Mouse (Mus musculus) testis, adult 10 weeks (tissue): ENCODE measurements around the gene Krt78. TPM values are rescaled to one million over a fixed set of nuclear protein-coding genes. Genes with fewer than 3 reads are reported as not detected.

Source experiments
- polyA plus RNA-seq: library from polyadenylated mRNA; stranded (reverse); fragments of 350-450 nt; fragmentation: Illumina TruSeq; extraction: RNeasy Lipid Tissue Mini Kit (QIAGEN cat#74804); gene quantifications from one replicate; pipeline ENCODE4 v1.2.3, GENCODE M21; 2014; ENCODE audit warnings: low read depth, low replicate concordance

Krt78 gene
- not detected for polyA plus RNA-seq

DNA sequence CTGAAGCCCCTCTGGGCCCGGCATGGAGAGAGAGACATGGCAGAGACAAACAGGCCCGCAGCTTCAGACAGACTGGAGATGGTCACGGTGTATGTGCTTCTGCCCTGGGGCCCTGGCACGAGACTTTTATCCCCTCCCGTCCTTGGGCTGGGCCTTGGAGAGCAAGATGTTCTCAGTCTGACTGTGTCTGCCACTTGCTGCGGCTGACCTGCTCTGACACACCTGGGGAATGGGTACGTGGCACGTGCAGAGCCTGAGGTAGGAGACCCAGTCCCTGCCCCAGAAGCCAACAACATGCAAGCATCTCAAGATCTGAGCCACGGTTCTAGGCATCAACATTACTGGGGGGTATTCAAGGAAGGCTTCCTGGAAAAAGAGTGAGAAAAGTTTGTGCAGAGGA, at the start of gene Krt78:
TSS of gene Krt78 (minus strand) at position 101 of the 400 bp plus-strand sequence.

DNA sequence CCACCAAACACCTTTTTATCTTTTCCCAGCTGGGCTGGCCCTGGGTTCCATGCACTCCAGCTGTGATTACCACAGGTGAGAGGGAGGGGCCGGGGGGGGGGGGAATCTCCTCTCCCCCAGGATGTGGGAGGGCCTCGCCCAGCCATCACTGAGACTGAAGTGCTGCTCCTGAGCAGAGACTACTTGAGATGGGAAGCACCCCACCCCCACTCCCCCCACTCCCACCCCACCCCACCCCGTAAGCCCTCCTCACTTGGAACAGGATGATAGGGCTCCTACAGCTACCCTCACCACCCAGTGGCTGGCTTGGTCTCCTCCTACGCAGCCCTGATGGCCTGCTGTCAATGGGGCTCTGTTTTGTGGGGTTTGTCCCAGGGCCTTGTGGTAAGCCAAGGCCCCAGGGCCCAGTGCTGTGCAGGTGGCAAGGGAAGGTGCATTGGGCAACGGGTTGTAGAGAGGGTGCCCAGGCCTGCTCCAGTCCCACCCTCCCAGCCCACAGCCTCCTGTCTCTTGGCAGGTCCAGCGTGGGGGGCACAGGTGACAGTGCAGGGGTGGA, 13.7 kb downstream of the Krt78 start, which contains the start of gene Krt79:
TSS of gene Krt79 (minus strand) at position 51 of the 556 bp plus-strand sequence.

DNA sequence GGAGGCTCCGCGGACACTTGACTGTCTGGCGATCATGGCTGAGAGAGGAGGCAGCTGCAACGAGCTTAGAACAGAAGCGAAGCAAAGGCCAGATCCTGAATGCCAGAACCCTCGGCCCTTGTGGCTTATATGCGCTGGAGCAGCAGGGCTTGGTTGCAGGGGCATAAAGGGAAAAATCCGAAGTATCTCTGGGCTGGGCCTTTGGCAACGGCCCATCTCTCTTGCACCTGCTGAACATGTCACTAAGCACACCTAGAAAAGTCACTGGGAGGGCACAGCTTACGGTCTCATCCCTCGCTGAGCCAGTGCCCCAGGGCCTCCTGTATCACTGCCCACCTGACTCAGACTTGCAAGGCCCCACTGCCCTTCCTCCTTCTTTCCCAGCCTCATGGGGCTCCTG, 29.5 kb downstream of the Krt78 start, which contains the start of gene Krt4:
TSS of gene Krt4 (minus strand) at position 101 of the 400 bp plus-strand sequence.

Other genes starting within 250 kb of the Krt78 start
- gene Krt5, start 241.4 kb downstream of the Krt78 start, polyA plus RNA-seq: not detected
- not detected for gene Krt71, start 211.2 kb downstream of the Krt78 start, polyA plus RNA-seq
- gene Krt72, start 167.8 kb downstream of the Krt78 start, polyA plus RNA-seq: not detected
- gene Krt73, start 151.9 kb downstream of the Krt78 start, polyA plus RNA-seq: 0.39 TPM
- gene Krt2, start 136.1 kb downstream of the Krt78 start, polyA plus RNA-seq: not detected
- not detected for gene Krt1, start 103.5 kb downstream of the Krt78 start, polyA plus RNA-seq
- gene Krt77, start 84.6 kb downstream of the Krt78 start, polyA plus RNA-seq: 0.24 TPM
- 0.08 TPM for gene Krt76, start 61.4 kb downstream of the Krt78 start, polyA plus RNA-seq
- not detected for gene Krt4, start 29.6 kb downstream of the Krt78 start, polyA plus RNA-seq
- not detected for gene Krt79, start 14.0 kb downstream of the Krt78 start, polyA plus RNA-seq
- gene Krt8, start 50.2 kb upstream of the Krt78 start, polyA plus RNA-seq: 0.46 TPM
- gene Krt18, start 73.9 kb upstream of the Krt78 start, polyA plus RNA-seq: not detected
- 54.3 TPM for gene Eif4b, start 119.5 kb upstream of the Krt78 start, polyA plus RNA-seq
- 3.6 TPM for gene Tns2, start 146.1 kb upstream of the Krt78 start, polyA plus RNA-seq
- gene Spryd3, start 181.9 kb upstream of the Krt78 start, polyA plus RNA-seq: 0.81 TPM
- gene Igfbp6, start 190.1 kb upstream of the Krt78 start, polyA plus RNA-seq: 0.57 TPM
- gene Soat2, start 196.2 kb upstream of the Krt78 start, polyA plus RNA-seq: not detected
- 10.3 TPM for gene Zfp740, start 249.0 kb upstream of the Krt78 start, polyA plus RNA-seq